Mouse (Mus musculus) MEL (cell line): ENCODE data around the gene Clic1. TPM values are rescaled to one million over a fixed set of nuclear protein-coding genes. Genes with fewer than 3 reads are reported as not detected.

Experiments used
- DNase-seq: peaks from one replicate; pipeline ENCODE4 v3.0.0; 2011; ENCODE audit warnings: low read depth, low spot score
- H3K27ac ChIP-seq: 2 replicates; pipeline ENCODE4 v1.5.1; 2012; ENCODE audit warnings: low read depth, mild to moderate bottlenecking, control low read depth, low read length, moderate library complexity; ENCODE audit not compliant: control insufficient read depth
- H3K27me3 ChIP-seq, 2 experiments: fragments of 150-350 bp in 1 of 2; sonication (generic) in 1 of 2; 2 replicates each; pipeline ENCODE4 v1.6.1; 2012; ENCODE audit warnings: low read length in 2 of 2, mild to moderate bottlenecking in 2 of 2, improper control_type of control experiment in 1 of 2, moderate library complexity in 1 of 2; ENCODE audit not compliant: insufficient read depth in 2 of 2, control insufficient read depth in 1 of 2
- H3K36me3 ChIP-seq, 2 experiments: 2 replicates each; pipeline ENCODE4 v1.6.1; 2012 to 2014; ENCODE audit warnings: low read length in 2 of 2, improper control_type of control experiment in 1 of 2, inconsistent platforms in 1 of 2, mild to moderate bottlenecking in 1 of 2; ENCODE audit not compliant: insufficient read depth in 2 of 2, control insufficient read depth in 1 of 2
- H3K4me1 ChIP-seq, 2 experiments: fragments of 150-350 bp in 1 of 2; sonication (generic) in 1 of 2; 2 replicates each; pipeline ENCODE4 v1.6.1; 2012; ENCODE audit warnings: low read length in 2 of 2, improper control_type of control experiment in 1 of 2, mild to moderate bottlenecking in 1 of 2; ENCODE audit not compliant: insufficient read depth in 2 of 2, control insufficient read depth in 1 of 2
- H3K4me3 ChIP-seq, 2 experiments: fragments of 150-350 bp in 1 of 2; sonication (generic) in 1 of 2; 2 replicates each; pipeline ENCODE4 v1.5.1; 2012; ENCODE audit warnings: low read depth in 2 of 2, low read length in 2 of 2, mild to moderate bottlenecking in 2 of 2, moderate library complexity in 2 of 2, control low read depth in 1 of 2, improper control_type of control experiment in 1 of 2; ENCODE audit not compliant: control insufficient read depth in 1 of 2, insufficient read depth in 1 of 2
- H3K79me2 ChIP-seq: 2 replicates; pipeline ENCODE4 v1.6.1; 2012; ENCODE audit warnings: mild to moderate bottlenecking, low read length, moderate library complexity; ENCODE audit not compliant: control insufficient read depth, poor library complexity, insufficient read depth
- H3K9ac ChIP-seq: 2 replicates; pipeline ENCODE4 v1.6.1; 2012; ENCODE audit warnings: low read depth, mild to moderate bottlenecking, control low read depth, low read length, moderate library complexity; ENCODE audit not compliant: control insufficient read depth, poor library complexity, severe bottlenecking
- H3K9me3 ChIP-seq: fragments of 150-350 bp; sonication (generic); replicated peaks from 2 replicates; pipeline ENCODE4 v1.6.1; 2012; ENCODE audit warnings: mild to moderate bottlenecking, low read length, improper control_type of control experiment, moderate library complexity; ENCODE audit not compliant: insufficient read depth
- CHD1 ChIP-seq: IDR thresholded peaks from 2 replicates; pipeline ENCODE4 v1.6.1; 2012; ENCODE audit warnings: low read depth, mild to moderate bottlenecking, inconsistent platforms, low read length, improper control_type of control experiment
- CHD2 ChIP-seq: IDR thresholded peaks from 2 replicates; pipeline ENCODE4 v1.6.1; 2011; ENCODE audit warnings: low read length, improper control_type of control experiment
- E2F4 ChIP-seq: IDR thresholded peaks from 2 replicates; pipeline ENCODE4 v1.6.1; 2011; ENCODE audit warnings: low read depth, low read length, improper control_type of control experiment, borderline replicate concordance
- ELF1 ChIP-seq: IDR thresholded peaks from 2 replicates; pipeline ENCODE4 v1.6.1; 2014; ENCODE audit warnings: low read depth, mild to moderate bottlenecking, inconsistent platforms, low read length, improper control_type of control experiment, moderate library complexity
- EP300 ChIP-seq, 2 experiments: IDR thresholded peaks; 2 replicates each; pipeline ENCODE4 v1.6.1; 2011; ENCODE audit warnings: improper control_type of control experiment in 2 of 2, low read length in 2 of 2, low read depth in 1 of 2, mild to moderate bottlenecking in 1 of 2
- GABPA ChIP-seq: IDR thresholded peaks from 2 replicates; pipeline ENCODE4 v1.6.1; 2012; ENCODE audit warnings: low read depth, mild to moderate bottlenecking, inconsistent platforms, low read length, improper control_type of control experiment, moderate library complexity
- GATA1 ChIP-seq: IDR thresholded peaks from 2 replicates; pipeline ENCODE4 v1.6.1; 2011; ENCODE audit warnings: low read depth, low read length, improper control_type of control experiment
- KAT2A ChIP-seq: conservative IDR thresholded peaks from 2 replicates; pipeline ENCODE4 v1.6.1; 2012; ENCODE audit warnings: low read depth, low read length, improper control_type of control experiment, inconsistent platforms
- MAZ ChIP-seq: IDR thresholded peaks from 2 replicates; pipeline ENCODE4 v1.6.1; 2012; ENCODE audit warnings: low read depth, mild to moderate bottlenecking, inconsistent platforms, low read length, improper control_type of control experiment
- MEF2A ChIP-seq: IDR thresholded peaks from 2 replicates; pipeline ENCODE4 v1.6.1; 2014; ENCODE audit warnings: low read depth, mild to moderate bottlenecking, inconsistent platforms, low read length, improper control_type of control experiment; ENCODE audit not compliant: poor library complexity, insufficient replicate concordance, severe bottlenecking; ENCODE audit errors: extremely low read depth
- MXI1 ChIP-seq: IDR thresholded peaks from 2 replicates; pipeline ENCODE4 v1.6.1; 2011; ENCODE audit warnings: mild to moderate bottlenecking, low read depth, low read length, improper control_type of control experiment
- MYB ChIP-seq: IDR thresholded peaks from 2 replicates; pipeline ENCODE4 v1.6.1; 2011; ENCODE audit warnings: mild to moderate bottlenecking, low read depth, low read length, improper control_type of control experiment
- MYC ChIP-seq: IDR thresholded peaks from 2 replicates; pipeline ENCODE4 v1.6.1; 2011; ENCODE audit warnings: low read depth, mild to moderate bottlenecking, low read length, improper control_type of control experiment, moderate library complexity
- NELFE ChIP-seq: IDR thresholded peaks from 2 replicates; pipeline ENCODE4 v1.6.1; 2011; ENCODE audit warnings: low read depth, low read length, improper control_type of control experiment
- NRF1 ChIP-seq: IDR thresholded peaks from 2 replicates; pipeline ENCODE4 v1.6.1; 2014; ENCODE audit warnings: low read depth, mild to moderate bottlenecking, inconsistent platforms, low read length, improper control_type of control experiment, moderate library complexity; ENCODE audit not compliant: poor library complexity, insufficient read depth, severe bottlenecking
- POLR2A ChIP-seq, 2 experiments: IDR thresholded peaks; 2 replicates each; pipeline ENCODE4 v1.6.1; 2011 to 2012; ENCODE audit warnings: low read length in 2 of 2, mild to moderate bottlenecking in 2 of 2, control low read depth in 1 of 2, improper control_type of control experiment in 1 of 2, low read depth in 1 of 2, moderate library complexity in 1 of 2; ENCODE audit not compliant: control insufficient read depth in 1 of 2, insufficient read depth in 1 of 2, poor library complexity in 1 of 2
- POLR2AphosphoS2 ChIP-seq: IDR thresholded peaks from 2 replicates; pipeline ENCODE4 v1.6.1; 2011; ENCODE audit warnings: low read length, improper control_type of control experiment
- POLR2AphosphoS5 ChIP-seq: IDR thresholded peaks from 2 replicates; pipeline ENCODE4 v1.6.1; 2012; ENCODE audit warnings: low read depth, borderline replicate concordance, mild to moderate bottlenecking, inconsistent platforms, low read length, moderate library complexity, mixed read lengths
- RAD21 ChIP-seq: IDR thresholded peaks from 2 replicates; pipeline ENCODE4 v1.6.1; 2011; ENCODE audit warnings: mild to moderate bottlenecking, low read depth, low read length, improper control_type of control experiment
- RCOR1 ChIP-seq: IDR thresholded peaks from 2 replicates; pipeline ENCODE4 v1.6.1; 2012; ENCODE audit warnings: low read depth, mild to moderate bottlenecking, inconsistent platforms, low read length, improper control_type of control experiment
- SIN3A ChIP-seq: IDR thresholded peaks from 2 replicates; pipeline ENCODE4 v1.6.1; 2012; ENCODE audit warnings: low read length, improper control_type of control experiment, inconsistent platforms
- SMC3 ChIP-seq: IDR thresholded peaks from 2 replicates; pipeline ENCODE4 v1.6.1; 2011; ENCODE audit warnings: low read depth, low read length, improper control_type of control experiment
- TAL1 ChIP-seq: IDR thresholded peaks from 2 replicates; pipeline ENCODE4 v1.6.1; 2012; ENCODE audit warnings: mild to moderate bottlenecking, inconsistent platforms, low read length, moderate library complexity, mixed read lengths
- TBP ChIP-seq: IDR thresholded peaks from 2 replicates; pipeline ENCODE4 v1.8.0; 2011; ENCODE audit warnings: low read depth, low read length, improper control_type of control experiment
- UBTF ChIP-seq: IDR thresholded peaks from 2 replicates; pipeline ENCODE4 v1.6.1; 2012; ENCODE audit warnings: low read depth, mild to moderate bottlenecking, inconsistent platforms, low read length, improper control_type of control experiment, moderate library complexity, borderline replicate concordance; ENCODE audit not compliant: insufficient read depth
- ZKSCAN1 ChIP-seq: IDR thresholded peaks from 2 replicates; pipeline ENCODE4 v1.6.1; 2012; ENCODE audit warnings: low read depth, mild to moderate bottlenecking, inconsistent platforms, low read length, improper control_type of control experiment, moderate library complexity
- ZMIZ1 ChIP-seq: IDR thresholded peaks from 2 replicates; pipeline ENCODE4 v1.6.1; 2012; ENCODE audit warnings: low read depth, mild to moderate bottlenecking, inconsistent platforms, low read length, improper control_type of control experiment, moderate library complexity
- ZNF384 ChIP-seq: IDR thresholded peaks from 2 replicates; pipeline ENCODE4 v1.6.1; 2012; ENCODE audit warnings: low read depth, mild to moderate bottlenecking, inconsistent platforms, low read length, improper control_type of control experiment
- polyA plus RNA-seq, 2 experiments: library from polyadenylated mRNA; stranded (reverse) in 1 of 2; unstranded in 1 of 2; fragments of >175 nt in 1 of 2; fragments of >200 nt in 1 of 2; gene quantifications; 2 replicates each; pipeline versions ENCODE4 v1.2.1 to v1.2.4; 2012; ENCODE audit warnings: low replicate concordance in 2 of 2, low read depth in 1 of 2; ENCODE audit not compliant: insufficient read length in 2 of 2, insufficient read depth in 1 of 2, missing spikeins in 1 of 2
- total RNA-seq: library from RNA; depleted of rRNA; stranded (reverse); fragments of 300-350 nt; gene quantifications from 2 replicates; pipeline ENCODE4 v1.2.3, GENCODE M21; 2012

Clic1 gene
- total and polyA plus RNA-seq, 3 experiments, result 309 to 335 (median 333) TPM

GRCm38 (mm10) chr17:35002153-35002865 lies 47.5 kb upstream of the Clic1 start:
- no peak for TF ChIP-seq RCOR1
- TF ChIP-seq EP300 (IDR thresholded peaks at IDR 0.05; ENCODE audit: low read depth in 1 of 2, low read length in 2 of 2), result peak in 1 of 2 experiments; percentile 47; a peak in 2 of 4 replicates
- TF ChIP-seq POLR2AphosphoS5, result peak; percentile 69; the same call in 1 of the 2 replicates
- 0 out of 2 replicates have a peak, but pooled peaks have one; percentile 46 for TF ChIP-seq MYB
- no peak for TF ChIP-seq ZKSCAN1
- TF ChIP-seq KAT2A, result no peak
- peak; percentile 40; the same call in 1 of the 2 replicates for TF ChIP-seq MYC
- peak; percentile 49 to 82; a peak in 3 of 4 replicates for TF ChIP-seq POLR2A (IDR thresholded peaks at IDR 0.05; ENCODE audit: control insufficient read depth in 1 of 2, insufficient read depth in 1 of 2, low read depth in 1 of 2, low read length in 2 of 2, poor library complexity in 1 of 2)
- TF ChIP-seq E2F4, result no peak
- TF ChIP-seq MEF2A, result no peak
- TF ChIP-seq GATA1, result no peak
- TF ChIP-seq NRF1, result no peak
- TF ChIP-seq POLR2AphosphoS2, result no peak; the same call in 1 of the 2 replicates
- no peak; the same call in 1 of the 2 replicates for TF ChIP-seq SIN3A
- no peak for TF ChIP-seq RAD21
- peak; percentile 78 for TF ChIP-seq NELFE
- TF ChIP-seq TAL1, result peak; percentile 21; the same call in 1 of the 2 replicates
- TF ChIP-seq MAZ, result no peak
- TF ChIP-seq ELF1, result no peak
- no peak for TF ChIP-seq SMC3
- no peak for TF ChIP-seq CHD2
- peak; percentile 61 for TF ChIP-seq MXI1
- TF ChIP-seq ZNF384, result no peak
- TF ChIP-seq ZMIZ1, result peak; percentile 56; the same call in 1 of the 2 replicates
- TF ChIP-seq GABPA, result no peak
- peak; percentile 70 for TF ChIP-seq CHD1
- TF ChIP-seq TBP, result peak; percentile 92
- TF ChIP-seq UBTF, result no peak
- Histone ChIP-seq H3K36me3 (peaks cover 0 to 7% of the 10 kb centered on the region in 2 experiments; a peak in 3 of 4 replicates), H3K27ac (peak overlapping the region; percentile 99), H3K9ac (peak overlapping the region; percentile 100), H3K4me1 (peaks cover 0 to 10% of the 10 kb centered on the region in 2 experiments; a peak in 2 of 4 replicates), H3K9me3 (no peaks in the 10 kb centered on the region), H3K79me2 (peaks cover 74% of the 10 kb centered on the region), H3K4me3 (peak overlapping the region; percentile 64 to 89), H3K27me3 (no peaks in the 10 kb centered on the region)
- DNase-seq, result peak; percentile 78
